Mouse (Mus musculus) hindbrain, embryonic 11.5 days (tissue): ENCODE results near the gene Dgki. TPM values are rescaled to one million over a fixed set of nuclear protein-coding genes. Genes with fewer than 3 reads are reported as not detected.

Experiments used
- ATAC-seq: fragments of 200-750 bp; cut with Nextera tagmentation; 2 replicates; pipeline ENCODE4 v1.8.0; 2017; ENCODE audit warnings: mild to moderate bottlenecking, moderate TSS enrichment, moderate library complexity; ENCODE audit not compliant: low FRiP score
- DNase-seq: peaks from one replicate; pipeline ENCODE4 v3.0.0-alpha.2; 2015; ENCODE audit warnings: low spot score
- H3K27ac ChIP-seq: fragments of 300-500 bp; sonication (generic); 2 replicates; pipeline ENCODE4 v1.5.1; 2014; ENCODE audit warnings: mild to moderate bottlenecking, low read depth, low read length
- H3K27me3 ChIP-seq: fragments of 300-500 bp; sonication (generic); 2 replicates; pipeline ENCODE4 v1.6.1; 2014; ENCODE audit warnings: mild to moderate bottlenecking, low read length, moderate library complexity, mixed read lengths; ENCODE audit not compliant: control insufficient read depth, insufficient read depth
- H3K36me3 ChIP-seq: fragments of 300-500 bp; sonication (generic); 2 replicates; pipeline ENCODE4 v1.6.1; 2014; ENCODE audit warnings: mild to moderate bottlenecking, low read length, moderate library complexity, mixed read lengths; ENCODE audit not compliant: control insufficient read depth, insufficient read depth
- H3K4me1 ChIP-seq: fragments of 300-500 bp; sonication (generic); replicated peaks from 2 replicates; pipeline ENCODE4 v1.6.1; 2014; ENCODE audit warnings: low read length, mixed read lengths; ENCODE audit not compliant: control insufficient read depth, insufficient read depth
- H3K4me2 ChIP-seq: fragments of 300-500 bp; sonication (generic); replicated peaks from 2 replicates; pipeline ENCODE4 v1.6.1; 2014; ENCODE audit warnings: mild to moderate bottlenecking, low read depth, low read length
- H3K4me3 ChIP-seq: fragments of 300-500 bp; sonication (generic); 2 replicates; pipeline ENCODE4 v1.5.1; 2014; ENCODE audit warnings: low read depth, low read length
- H3K9ac ChIP-seq: fragments of 300-500 bp; sonication (generic); 2 replicates; pipeline ENCODE4 v1.6.1; 2014; ENCODE audit warnings: low read depth, low read length
- H3K9me3 ChIP-seq: fragments of 300-500 bp; sonication (generic); 2 replicates; pipeline ENCODE4 v1.6.1; 2016; ENCODE audit warnings: low read length; ENCODE audit not compliant: control insufficient read depth
- WGBS: fragments of 180-500 bp; shearing (Covaris S2); extraction: QIAGEN DNeasy Blood & Tissue Kit; methylation state at CpG from one replicate; pipeline ENCODE4 v1.1.7; 2014; 5-methylcytosine and 5-hydroxymethylcytosine counted together
- polyA plus RNA-seq: library from polyadenylated mRNA; unstranded; fragments of >200 nt; fragmentation: Nextera tagmentation; extraction: Ambion mirVana; gene quantifications from 2 replicates; pipeline ENCODE4 v1.2.1, GENCODE M21; 2014

Dgki gene
- polyA plus RNA-seq, 1 experiment from 2014 or later: 2.6 TPM

DNA sequence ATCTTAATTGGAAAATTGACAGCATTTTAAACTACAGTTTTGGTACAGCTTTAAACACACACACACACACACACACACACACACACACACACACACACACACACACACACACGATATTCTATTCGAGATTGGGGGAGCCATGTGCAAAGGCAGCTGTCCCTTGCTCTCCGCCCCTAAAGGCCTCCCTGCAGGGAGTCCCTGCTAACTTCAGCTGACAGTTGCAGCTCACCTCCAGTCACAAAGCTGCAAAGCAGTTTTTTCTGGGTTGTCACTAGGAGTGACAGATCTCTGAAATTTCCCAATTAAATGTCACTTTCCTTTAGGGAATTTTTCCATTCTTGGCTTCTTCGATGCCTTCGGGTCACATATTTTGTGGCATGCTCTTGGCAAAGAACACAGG, 489.5 kb downstream of the Dgki start:
- peak overlapping the region; percentile 85; the same call in 1 of the 2 replicates for H3K27ac ChIP-seq
- 7% methylated on average over 5 of the region's 5 CpGs for WGBS
- H3K4me2 ChIP-seq: peak overlapping the region; percentile 67
- peak; percentile 56; the same call in 1 of the 2 replicates for ATAC-seq
- H3K4me3 ChIP-seq: peak overlapping the region; percentile 61
- peak overlapping the region; percentile 76 for H3K9ac ChIP-seq
- H3K36me3 ChIP-seq: no peaks in the 10 kb centered on the region
- peaks cover 3% of the 10 kb centered on the region; the same call in 1 of the 2 replicates for H3K4me1 ChIP-seq
- H3K27me3 ChIP-seq: peaks cover 2% of the 10 kb centered on the region; the same call in 1 of the 2 replicates
- no peaks in the 10 kb centered on the region for H3K9me3 ChIP-seq
- DNase-seq: no peak

DNA sequence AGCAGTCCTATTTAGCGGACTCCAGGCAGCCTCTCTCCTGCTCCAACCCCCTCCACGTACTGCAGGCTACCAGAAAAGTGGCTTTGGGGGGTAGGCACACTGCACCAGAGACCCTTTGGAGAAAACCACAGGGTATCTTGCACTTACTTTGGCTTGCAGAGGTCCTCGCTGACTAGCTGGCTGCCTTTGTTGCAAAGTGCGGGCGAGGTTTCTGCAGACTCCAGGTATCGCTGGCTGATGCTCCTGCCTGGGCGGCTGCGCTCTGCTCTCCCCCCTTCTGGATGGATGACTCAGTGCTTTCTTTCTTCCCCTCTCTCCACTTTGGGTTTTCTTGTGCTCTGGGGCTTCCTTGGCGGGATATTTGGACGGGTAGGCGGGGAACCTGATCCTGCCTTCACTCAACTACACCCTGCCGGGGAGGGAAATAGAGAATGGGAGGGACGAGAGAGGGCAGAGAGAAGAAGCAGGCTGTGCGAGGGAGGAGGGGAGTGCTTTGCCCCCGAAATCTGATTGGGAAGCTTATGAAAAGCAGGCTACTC, 490.2 kb downstream of the Dgki start, which contains the start of gene Ptn:
Gene Ptn (minus strand): TSS at position 474 of the 539 bp plus-strand sequence.
- ATAC-seq (peak; percentile 84), DNase-seq (peak; percentile 70)
- H3K4me3 ChIP-seq: peak within 1 kb of the TSS; percentile 61
- H3K4me1 ChIP-seq: peaks cover 3% of the 10 kb centered on the region; the same call in 1 of the 2 replicates
- 0% methylated on average over 15 of the region's 15 CpGs for WGBS
- H3K27ac ChIP-seq: peak within 1 kb of the TSS; percentile 85
- H3K9ac ChIP-seq: peak within 1 kb of the TSS; percentile 76
- H3K27me3 ChIP-seq: peaks cover 2% of the 10 kb centered on the region; the same call in 1 of the 2 replicates
- H3K36me3 ChIP-seq: no peaks in the 10 kb centered on the region
- no peaks in the 10 kb centered on the region for H3K9me3 ChIP-seq
- H3K4me2 ChIP-seq: peak within 1 kb of the TSS; percentile 67

DNA sequence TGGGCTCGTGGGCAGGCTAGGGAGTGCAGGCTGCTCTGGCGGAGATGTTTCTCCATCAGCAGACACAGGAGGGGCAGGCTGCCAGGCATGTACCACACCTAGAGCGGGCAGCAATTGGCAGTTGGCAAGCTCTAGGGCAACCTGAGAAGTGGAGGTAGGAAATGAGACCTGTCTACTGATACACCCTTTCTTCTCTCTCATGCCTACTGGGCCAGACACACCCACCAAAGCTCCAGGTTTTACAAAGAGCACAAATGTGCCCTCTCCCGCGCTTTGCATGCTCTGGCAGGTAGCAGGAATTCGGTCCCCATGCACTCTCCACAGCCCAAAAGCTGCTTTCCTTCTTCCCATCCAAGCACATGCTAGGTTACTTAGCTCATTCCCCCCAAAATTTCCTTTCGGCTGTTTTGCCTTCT, 490.7 kb downstream of the Dgki start:
- Histone ChIP-seq H3K27me3 (peaks cover 2% of the 10 kb centered on the region; the same call in 1 of the 2 replicates), H3K9me3 (no peaks in the 10 kb centered on the region), H3K27ac (peak overlapping the region; percentile 85), H3K9ac (peak overlapping the region; percentile 76), H3K36me3 (no peaks in the 10 kb centered on the region), H3K4me1 (peaks cover 3% of the 10 kb centered on the region; the same call in 1 of the 2 replicates), H3K4me2 (peak overlapping the region; percentile 67), H3K4me3 (peak overlapping the region; percentile 61)
- WGBS: 2% methylated on average over 7 of the region's 7 CpGs
- DNase-seq (no peak), ATAC-seq (peak; percentile 39)

GRCm38 (mm10) chr6:36808306-36809058, 491.5 kb downstream of the Dgki start:
- 0 out of 2 replicates have a peak overlapping the region, but pooled peaks have one; percentile 36 for H3K27ac ChIP-seq
- H3K4me3 ChIP-seq: peak overlapping the region; percentile 61
- DNase-seq (no peak), ATAC-seq (no peak)
- 24% methylated on average over 7 of the region's 7 CpGs for WGBS
- peak overlapping the region; percentile 76 for H3K9ac ChIP-seq
- peaks cover 3% of the 10 kb centered on the region; the same call in 1 of the 2 replicates for H3K4me1 ChIP-seq
- no peaks in the 10 kb centered on the region for H3K9me3 ChIP-seq
- peak overlapping the region; percentile 67 for H3K4me2 ChIP-seq
- H3K36me3 ChIP-seq: no peaks in the 10 kb centered on the region
- H3K27me3 ChIP-seq: peaks cover 2% of the 10 kb centered on the region; the same call in 1 of the 2 replicates

DNA sequence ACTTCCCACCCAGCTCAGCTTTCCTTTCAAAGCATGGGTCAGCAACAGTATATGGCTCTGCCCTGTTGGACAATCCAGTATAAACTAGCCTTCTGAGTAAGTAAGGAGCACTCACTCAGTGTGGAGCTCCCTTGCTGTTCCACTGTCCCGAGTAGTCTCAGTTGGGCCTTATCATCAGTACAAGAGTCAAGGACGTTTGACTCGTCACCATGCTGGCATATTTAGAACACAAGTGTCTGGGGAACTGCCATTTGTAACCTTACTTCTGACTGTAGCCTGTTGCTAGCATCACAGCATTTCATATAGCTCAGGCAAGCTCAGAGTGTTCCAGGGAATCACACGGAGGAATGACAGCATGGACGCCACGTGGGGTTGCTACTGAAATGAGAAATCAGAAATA, 493.1 kb downstream of the Dgki start:
- ATAC-seq (no peak), DNase-seq (no peak)
- no peak overlapping the region for H3K4me3 ChIP-seq
- no peak overlapping the region for H3K9ac ChIP-seq
- peaks cover 3% of the 10 kb centered on the region; the same call in 1 of the 2 replicates for H3K4me1 ChIP-seq
- whole genome bisulfite sequencing: 84% methylated on average over 6 of the region's 6 CpGs
- no peaks in the 10 kb centered on the region for H3K36me3 ChIP-seq
- no peak overlapping the region for H3K4me2 ChIP-seq
- H3K9me3 ChIP-seq: no peaks in the 10 kb centered on the region
- peaks cover 2% of the 10 kb centered on the region; the same call in 1 of the 2 replicates for H3K27me3 ChIP-seq
- H3K27ac ChIP-seq: no peak overlapping the region

- WGBS: 80% methylated on average over 5 of the region's 5 CpGs
- DNase-seq (no peak), ATAC-seq (no peak)
- Histone ChIP-seq H3K4me1 (no peaks in the 10 kb centered on the region), H3K9me3 (no peaks in the 10 kb centered on the region), H3K4me2 (no peak overlapping the region), H3K4me3 (no peak overlapping the region), H3K27me3 (no peaks in the 10 kb centered on the region), H3K36me3 (no peaks in the 10 kb centered on the region), H3K27ac (no peak overlapping the region), H3K9ac (no peak overlapping the region)
Observed at GRCm38 (mm10) chr6:36800309-36800946, 499.6 kb downstream of the Dgki start.

DNA sequence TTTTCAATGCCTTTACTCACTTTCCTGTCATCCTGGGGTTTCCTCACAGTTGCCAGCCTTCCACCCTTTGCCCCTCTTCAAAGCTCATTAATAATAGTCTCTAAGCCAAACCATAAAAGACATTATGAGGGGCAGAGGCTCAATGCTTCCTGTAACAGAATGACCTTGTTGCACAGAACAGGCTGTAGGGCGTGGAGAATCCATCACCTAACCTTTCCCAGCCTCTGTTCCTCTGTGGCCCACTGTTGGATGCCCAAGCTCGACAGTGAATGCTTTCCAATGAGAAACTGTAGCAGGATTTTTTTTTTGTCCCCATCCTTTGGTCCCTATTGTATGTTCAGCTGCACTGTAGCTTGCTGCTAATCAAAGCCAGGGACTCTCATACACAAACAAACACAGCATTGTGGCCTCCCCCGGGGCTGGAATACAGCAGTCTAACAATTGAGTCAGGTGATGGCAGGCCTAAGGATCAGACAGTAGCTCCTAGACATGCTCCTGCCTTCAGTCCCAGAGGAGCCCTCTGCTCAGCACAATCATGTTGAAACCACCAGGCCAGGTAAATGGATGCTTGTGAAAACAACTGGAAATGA, 502.8 kb downstream of the Dgki start:
- 29% methylated on average over 3 of the region's 3 CpGs for WGBS
- Histone ChIP-seq H3K9ac (no peak overlapping the region), H3K27me3 (no peaks in the 10 kb centered on the region), H3K27ac (peak overlapping the region; percentile 10; the same call in 1 of the 2 replicates), H3K4me2 (no peak overlapping the region), H3K36me3 (no peaks in the 10 kb centered on the region), H3K9me3 (no peaks in the 10 kb centered on the region), H3K4me3 (no peak overlapping the region), H3K4me1 (no peaks in the 10 kb centered on the region)
- ATAC-seq (peak; percentile 51; the same call in 1 of the 2 replicates), DNase-seq (no peak)
